Mouse (Mus musculus) splenic B cell, adult 2 months (primary cell): ENCODE data around the gene Gm20388.
"Not testable (repeated sequence)": the region's sequence is repeated elsewhere in the genome, so short reads cannot be mapped to it uniquely, and the experiment has no call there.

Source experiments
- DNase-seq: peaks from one replicate; pipeline ENCODE4 v3.0.0-alpha.2; 2011; ENCODE audit warnings: low read depth, low spot score
- H3K27me3 ChIP-seq: 2 replicates; pipeline ENCODE4 v1.6.1; 2012; ENCODE audit warnings: mild to moderate bottlenecking, low read length, moderate library complexity, mixed read lengths; ENCODE audit not compliant: control insufficient read depth, poor library complexity, insufficient read depth, severe bottlenecking
- H3K36me3 ChIP-seq: 2 replicates; pipeline ENCODE4 v1.6.1; 2012; ENCODE audit warnings: mild to moderate bottlenecking, low read length, moderate library complexity, mixed read lengths; ENCODE audit not compliant: control insufficient read depth, poor library complexity, insufficient read depth, severe bottlenecking

The Gm20388 gene

GRCm38 (mm10) chr8:121584730-121585129, 1674.1 kb downstream of the Gm20388 start:
- H3K27me3 ChIP-seq, result no peaks in the 10 kb centered on the region
- no peak for DNase-seq
- H3K36me3 ChIP-seq, result no peaks in the 10 kb centered on the region

- DNase-seq, result peak; percentile 100
- Histone ChIP-seq H3K27me3 (no peaks in the 10 kb centered on the region), H3K36me3 (no peaks in the 10 kb centered on the region)
These were observed 1674.7 kb downstream of the Gm20388 start for GRCm38 (mm10) chr8:121585159-121585825.

- Histone ChIP-seq H3K27me3 (no peaks in the 10 kb centered on the region), H3K36me3 (peaks cover 2% of the 10 kb centered on the region; the same call in 1 of the 2 replicates)
- no peak for DNase-seq
These were observed 1678.1 kb downstream of the Gm20388 start for GRCm38 (mm10) chr8:121588750-121589149.

- Histone ChIP-seq H3K27me3 (no peaks in the 10 kb centered on the region), H3K36me3 (peaks cover 3% of the 10 kb centered on the region; the same call in 1 of the 2 replicates)
These were observed 1678.6 kb downstream of the Gm20388 start for GRCm38 (mm10) chr8:121589205-121589726.

GRCm38 (mm10) chr8:121590203-121591177, 1679.8 kb downstream of the Gm20388 start, which contains the start of gene Map1lc3b:
Map1lc3b (plus strand) TSS chr8:121590361.
- peak; percentile 97 for DNase-seq
- Histone ChIP-seq H3K36me3 (peaks cover 6% of the 10 kb centered on the region; the same call in 1 of the 2 replicates), H3K27me3 (no peaks in the 10 kb centered on the region)

More at GRCm38 (mm10) chr8:121589205-121589726, 1678.6 kb downstream of the Gm20388 start:
- no peak for DNase-seq

GRCm38 (mm10) chr8:121591178-121592066, 1680.8 kb downstream of the Gm20388 start:
- DNase-seq, result peak; percentile 67
- H3K27me3 ChIP-seq, result no peaks in the 10 kb centered on the region
- H3K36me3 ChIP-seq, result peaks cover 7% of the 10 kb centered on the region

- H3K27me3 ChIP-seq, result no peaks in the 10 kb centered on the region
- H3K36me3 ChIP-seq, result peaks cover 9% of the 10 kb centered on the region
- no peak for DNase-seq
These were observed 1682.7 kb downstream of the Gm20388 start for GRCm38 (mm10) chr8:121593293-121593692.

GRCm38 (mm10) chr8:121593983-121594382, 1683.3 kb downstream of the Gm20388 start:
- DNase-seq, result no peak
- Histone ChIP-seq H3K27me3 (no peaks in the 10 kb centered on the region), H3K36me3 (peaks cover 9% of the 10 kb centered on the region)

GRCm38 (mm10) chr8:121597492-121597891, 1686.9 kb downstream of the Gm20388 start:
- H3K27me3 ChIP-seq, DNase-seq: not testable (repeated sequence)
- peaks cover 11% of the 10 kb centered on the region for H3K36me3 ChIP-seq

GRCm38 (mm10) chr8:121598190-121598589, 1687.5 kb downstream of the Gm20388 start:
- DNase-seq, result no peak
- Histone ChIP-seq H3K27me3 (no peaks in the 10 kb centered on the region), H3K36me3 (peaks cover 10% of the 10 kb centered on the region)

GRCm38 (mm10) chr8:121598892-121599291, 1688.3 kb downstream of the Gm20388 start:
- H3K27me3 ChIP-seq, result no peaks in the 10 kb centered on the region
- peaks cover 8% of the 10 kb centered on the region for H3K36me3 ChIP-seq
- peak; percentile 86 for DNase-seq

- Histone ChIP-seq H3K27me3 (no peaks in the 10 kb centered on the region), H3K36me3 (peaks cover 5% of the 10 kb centered on the region)
- no peak for DNase-seq
These were observed 1689.2 kb downstream of the Gm20388 start for GRCm38 (mm10) chr8:121599842-121600241.

- peaks cover 3% of the 10 kb centered on the region for H3K36me3 ChIP-seq
- no peak for DNase-seq
- no peaks in the 10 kb centered on the region for H3K27me3 ChIP-seq
These were observed 1691.8 kb downstream of the Gm20388 start for GRCm38 (mm10) chr8:121602411-121602810.

GRCm38 (mm10) chr8:121602860-121603259, 1692.2 kb downstream of the Gm20388 start:
- H3K36me3 ChIP-seq, result peaks cover 2% of the 10 kb centered on the region
- H3K27me3 ChIP-seq, result no peaks in the 10 kb centered on the region
- peak; percentile 65 for DNase-seq
